Mouse (Mus musculus) testis, adult 2 months (tissue): ENCODE results near the gene Map3k20. TPM values are rescaled to one million over a fixed set of nuclear protein-coding genes. Genes with fewer than 3 reads are reported as not detected.

ENCODE experiments used
- H3K27ac ChIP-seq: fragments of 200-500 bp; 2 replicates; pipeline ENCODE4 v1.5.1; 2012; ENCODE audit warnings: low read depth, low read length; ENCODE audit not compliant: control insufficient read depth, insufficient read depth
- H3K27me3 ChIP-seq: fragments of 200-500 bp; 2 replicates; pipeline ENCODE4 v1.6.1; 2012; ENCODE audit warnings: mild to moderate bottlenecking, low read length, moderate library complexity; ENCODE audit not compliant: control insufficient read depth, insufficient read depth
- H3K36me3 ChIP-seq: fragments of 200-500 bp; 2 replicates; pipeline ENCODE4 v1.6.1; 2012; ENCODE audit warnings: mild to moderate bottlenecking, low read length; ENCODE audit not compliant: control insufficient read depth, insufficient read depth
- H3K4me1 ChIP-seq: fragments of 200-500 bp; 2 replicates; pipeline ENCODE4 v1.6.1; 2012; ENCODE audit warnings: low read length; ENCODE audit not compliant: control insufficient read depth, insufficient read depth
- H3K4me3 ChIP-seq: fragments of 200-500 bp; 2 replicates; pipeline ENCODE4 v1.5.1; 2012; ENCODE audit warnings: low read depth, mild to moderate bottlenecking, low read length, moderate library complexity, mixed read lengths; ENCODE audit not compliant: control insufficient read depth
- CTCF ChIP-seq: fragments of 200-500 bp; IDR thresholded peaks from 2 replicates; pipeline ENCODE4 v1.5.1; 2012; ENCODE audit warnings: low read depth, mild to moderate bottlenecking, inconsistent platforms, low read length, moderate library complexity; ENCODE audit not compliant: control insufficient read depth, insufficient read depth, insufficient replicate concordance
- POLR2A ChIP-seq: fragments of 200-500 bp; IDR thresholded peaks from 2 replicates; pipeline ENCODE4 v1.6.1; 2012; ENCODE audit warnings: low read depth, mild to moderate bottlenecking, inconsistent platforms, low read length, moderate library complexity; ENCODE audit not compliant: control insufficient read depth
- polyA plus RNA-seq: library from polyadenylated mRNA; depleted of rRNA; stranded (reverse); fragments of >200 nt; gene quantifications from 2 replicates; pipeline ENCODE4 v1.2.3, GENCODE M21; 2012

Map3k20 gene
- polyA plus RNA-seq, 1 experiment, result 2.8 TPM

- H3K27me3 ChIP-seq, result no peaks in the 10 kb centered on the region
- no peak overlapping the region for H3K4me3 ChIP-seq
- no peaks in the 10 kb centered on the region for H3K4me1 ChIP-seq
- no peak for TF ChIP-seq POLR2A
- no peak for TF ChIP-seq CTCF
- H3K27ac ChIP-seq, result no peak overlapping the region
- no peaks in the 10 kb centered on the region for H3K36me3 ChIP-seq
Measured at GRCm38 (mm10) chr2:72464376-72465014, 179.1 kb downstream of the Map3k20 start.

- Histone ChIP-seq H3K4me3 (no peak overlapping the region), H3K27me3 (no peaks in the 10 kb centered on the region), H3K36me3 (no peaks in the 10 kb centered on the region), H3K27ac (no peak overlapping the region), H3K4me1 (no peaks in the 10 kb centered on the region)
- TF ChIP-seq POLR2A, result no peak
- TF ChIP-seq CTCF, result no peak
Measured at GRCm38 (mm10) chr2:72467604-72468003, 182.2 kb downstream of the Map3k20 start.

GRCm38 (mm10) chr2:72471415-72472070 is 186.1 kb downstream of the Map3k20 start:
- H3K4me1 ChIP-seq, result peaks cover 2% of the 10 kb centered on the region; the same call in 1 of the 2 replicates
- no peak overlapping the region for H3K4me3 ChIP-seq
- H3K27ac ChIP-seq, result no peak overlapping the region
- no peaks in the 10 kb centered on the region for H3K27me3 ChIP-seq
- no peaks in the 10 kb centered on the region for H3K36me3 ChIP-seq
- no peak for TF ChIP-seq CTCF

- TF ChIP-seq POLR2A (no peak), CTCF (no peak)
- H3K4me3 ChIP-seq, result no peak overlapping the region
Measured at GRCm38 (mm10) chr2:72474531-72475287, 189.3 kb downstream of the Map3k20 start.

GRCm38 (mm10) chr2:72475423-72475796 is 190.0 kb downstream of the Map3k20 start:
- Histone ChIP-seq H3K36me3 (no peaks in the 10 kb centered on the region), H3K27ac (peak overlapping the region; percentile 95), H3K4me1 (peaks cover 5% of the 10 kb centered on the region), H3K4me3 (peak overlapping the region; percentile 89; the same call in 1 of the 2 replicates), H3K27me3 (no peaks in the 10 kb centered on the region)
- TF ChIP-seq POLR2A, result no peak
- no peak for TF ChIP-seq CTCF

More at GRCm38 (mm10) chr2:72474531-72475287, 189.3 kb downstream of the Map3k20 start:
- H3K36me3 ChIP-seq, result no peaks in the 10 kb centered on the region
- no peak overlapping the region for H3K27ac ChIP-seq
- peaks cover 5% of the 10 kb centered on the region for H3K4me1 ChIP-seq
- no peaks in the 10 kb centered on the region for H3K27me3 ChIP-seq

- Histone ChIP-seq H3K36me3 (no peaks in the 10 kb centered on the region), H3K4me1 (peaks cover 5% of the 10 kb centered on the region), H3K27ac (peak within 1 kb of the TSS; percentile 95), H3K27me3 (no peaks in the 10 kb centered on the region), H3K4me3 (peak within 1 kb of the TSS; percentile 89)
- TF ChIP-seq CTCF (no peak), POLR2A (no peak)
Measured at GRCm38 (mm10) chr2:72475797-72476485, 190.5 kb downstream of the Map3k20 start, which contains the start of gene Cdca7. Cdca7 (plus strand) TSS chr2:72476159.
